23 mouse cellular contexts compared by ENCODE assay signal in the genomic region with DNA sequence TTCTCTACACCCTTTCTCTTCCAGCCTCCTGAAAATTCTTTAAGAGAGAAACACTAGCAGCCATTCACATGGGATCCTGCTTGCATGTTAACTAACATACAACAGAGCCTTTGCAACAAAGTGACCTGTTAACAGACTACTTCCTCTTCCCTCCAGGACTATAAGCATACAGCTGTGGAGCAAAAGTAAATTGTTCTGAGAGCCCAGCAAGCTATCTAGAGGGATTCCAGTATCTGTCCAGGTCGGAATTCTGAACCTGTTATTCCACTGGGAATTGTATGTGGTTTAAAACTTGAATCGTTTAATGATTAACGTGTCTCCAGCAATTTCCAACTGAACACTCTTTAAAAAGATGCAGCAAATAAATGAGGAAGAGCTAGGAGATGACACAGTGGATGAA.
"Had no signal": no experiment of that assay in that cellular context is flagged by ENCODE, and none has a peak within 500 bp of the region (broad histone marks: within the 10 kb centered on the region; RNA-seq: fewer than 3 reads in every experiment).

No protein-coding gene starts in this region.

- H3K36me3 ChIP-seq: heart, embryonic 13.5 days; heart, embryonic 15.5 days; hindbrain, embryonic 13.5 days; hindbrain, embryonic 15.5 days; kidney, embryonic 15.5 days; limb, embryonic 10.5 days; limb, embryonic 12.5 days; liver, embryonic 13.5 days; liver, embryonic 15.5 days had no signal

- H3K4me2 ChIP-seq: heart, embryonic 11.5 days; heart, embryonic 13.5 days; heart, embryonic 15.5 days; hindbrain, embryonic 13.5 days; hindbrain, embryonic 15.5 days; kidney, embryonic 15.5 days; limb, embryonic 12.5 days; liver, embryonic 11.5 days; liver, embryonic 13.5 days; liver, embryonic 15.5 days had no signal

- ATAC-seq: forebrain, postnatal 0 days; hindbrain, postnatal 0 days had no signal

- H3K9ac ChIP-seq: forebrain, postnatal 0 days; heart, embryonic 13.5 days; heart, embryonic 15.5 days; hindbrain, embryonic 13.5 days; hindbrain, embryonic 15.5 days; kidney, embryonic 15.5 days; limb, embryonic 12.5 days; liver, embryonic 13.5 days; liver, embryonic 15.5 days had no signal

- H3K9me3 ChIP-seq: heart, embryonic 13.5 days; heart, embryonic 15.5 days; hindbrain, embryonic 13.5 days; hindbrain, embryonic 15.5 days; limb, embryonic 10.5 days; limb, embryonic 12.5 days; liver, embryonic 13.5 days; liver, embryonic 15.5 days had no signal

- DNase-seq: forebrain, postnatal 0 days; gastrocnemius, postnatal 14 days; gastrocnemius, postnatal 36 days; heart, adult 11 months; heart, adult 2 months; heart, postnatal 14 days; heart, postnatal 36 days; kidney, postnatal 14 days; liver, embryonic 13.5 days had no signal

- H3K4me1 ChIP-seq: heart, embryonic 13.5 days; heart, embryonic 15.5 days; hindbrain, embryonic 13.5 days; hindbrain, embryonic 15.5 days; kidney, embryonic 15.5 days; limb, embryonic 10.5 days; limb, embryonic 12.5 days; liver, embryonic 13.5 days; liver, embryonic 15.5 days had no signal

- H3K4me3 ChIP-seq: heart, adult 2 months; heart, embryonic 13.5 days; heart, embryonic 15.5 days; hindbrain, embryonic 13.5 days; hindbrain, embryonic 15.5 days; kidney, embryonic 15.5 days; layer of hippocampus, adult 2 months; left cerebral cortex, adult 2 months; limb, embryonic 10.5 days; limb, embryonic 12.5 days; liver, embryonic 13.5 days; liver, embryonic 15.5 days had no signal

- H3K27me3 ChIP-seq: heart, embryonic 13.5 days; heart, embryonic 15.5 days; hindbrain, embryonic 13.5 days; hindbrain, embryonic 15.5 days; kidney, embryonic 15.5 days; limb, embryonic 12.5 days; liver, embryonic 13.5 days; liver, embryonic 15.5 days had no signal

- H3K27ac ChIP-seq: heart, adult 2 months; heart, embryonic 13.5 days; heart, embryonic 15.5 days; hindbrain, embryonic 13.5 days; hindbrain, embryonic 15.5 days; hindbrain, postnatal 0 days; kidney, embryonic 15.5 days; kidney, postnatal 0 days; layer of hippocampus, adult 2 months; left cerebral cortex, adult 2 months; limb, embryonic 10.5 days; limb, embryonic 12.5 days; liver, embryonic 13.5 days; liver, embryonic 15.5 days had no signal
